Mouse (Mus musculus) ES-E14 (cell line): ENCODE measurements around the gene Nif3l1. TPM values are rescaled to one million over a fixed set of nuclear protein-coding genes. Genes with fewer than 3 reads are reported as not detected.

Experiments
- DNase-seq: peaks from one replicate; pipeline ENCODE4 v3.0.0-alpha.2; 2013; ENCODE audit warnings: low read depth, low spot score
- H3K27ac ChIP-seq: 2 replicates; pipeline ENCODE4 v1.5.1; 2012; ENCODE audit warnings: low read depth, mild to moderate bottlenecking, low read length, moderate library complexity, mixed read lengths; ENCODE audit not compliant: poor library complexity, insufficient read depth, severe bottlenecking
- H3K36me3 ChIP-seq: 2 replicates; pipeline ENCODE4 v1.6.1; 2012; ENCODE audit warnings: mild to moderate bottlenecking, low read length, moderate library complexity, mixed read lengths; ENCODE audit not compliant: control insufficient read depth, poor library complexity, insufficient read depth, severe bottlenecking
- H3K4me1 ChIP-seq, 2 experiments: fragments of 150-350 bp in 1 of 2; sonication (generic) in 1 of 2; 2 replicates each; pipeline ENCODE4 v1.6.1; 2012; ENCODE audit warnings: low read length in 2 of 2, mild to moderate bottlenecking in 1 of 2, mixed read lengths in 1 of 2; ENCODE audit not compliant: control insufficient read depth in 2 of 2, insufficient read depth in 2 of 2, poor library complexity in 1 of 2
- H3K4me3 ChIP-seq, 2 experiments: fragments of 150-350 bp in 1 of 2; sonication (generic) in 1 of 2; 2 replicates each; pipeline ENCODE4 v1.5.1; 2012; ENCODE audit warnings: low read length in 2 of 2, low read depth in 1 of 2, mild to moderate bottlenecking in 1 of 2, mixed read lengths in 1 of 2; ENCODE audit not compliant: insufficient read depth in 1 of 2, poor library complexity in 1 of 2, severe bottlenecking in 1 of 2
- H3K9ac ChIP-seq: 2 replicates; pipeline ENCODE4 v1.6.1; 2012; ENCODE audit warnings: low read depth, mild to moderate bottlenecking, low read length, mixed read lengths; ENCODE audit not compliant: poor library complexity, insufficient read depth, severe bottlenecking
- H3K9me3 ChIP-seq: fragments of 150-350 bp; sonication (generic); 2 replicates; pipeline ENCODE4 v1.6.1; 2012; ENCODE audit warnings: low read depth, mild to moderate bottlenecking, low read length; ENCODE audit not compliant: control insufficient read depth, insufficient read depth
- CHD2 ChIP-seq: IDR thresholded peaks from 2 replicates; pipeline ENCODE4 v1.6.1; 2014; ENCODE audit warnings: mild to moderate bottlenecking, low read depth, low read length, inconsistent platforms
- HCFC1 ChIP-seq: IDR thresholded peaks from 2 replicates; pipeline ENCODE4 v1.6.1; 2012; ENCODE audit warnings: low read length, inconsistent platforms, borderline replicate concordance; ENCODE audit not compliant: insufficient read depth
- MAFK ChIP-seq: IDR thresholded peaks from 2 replicates; pipeline ENCODE4 v1.6.1; 2014; ENCODE audit warnings: mild to moderate bottlenecking, low read depth, low read length, inconsistent platforms; ENCODE audit not compliant: insufficient read depth
- ZC3H11A ChIP-seq: IDR thresholded peaks from 2 replicates; pipeline ENCODE4 v1.6.1; 2012; ENCODE audit warnings: low read depth, mild to moderate bottlenecking, inconsistent platforms, low read length, borderline replicate concordance
- ZNF384 ChIP-seq: IDR thresholded peaks from 2 replicates; pipeline ENCODE4 v1.6.1; 2012; ENCODE audit warnings: low read depth, low read length, inconsistent platforms
- in situ Hi-C, 2 experiments: fragments of 600-800 bp; cut with MboI; formaldehyde crosslinking; loops; one replicate each; pipeline ENCODE4 v1.15.1; 2025; ENCODE audit warnings: low sequenced_read_pairs in 2 of 2, inconsistent platforms in 1 of 2; ENCODE audit not compliant: unreplicated experiment in 2 of 2
- total RNA-seq: library from RNA; depleted of rRNA; stranded (reverse); fragments of 300-350 nt; gene quantifications from 2 replicates; pipeline ENCODE4 v1.2.3, GENCODE M21; 2012

Nif3l1 gene
- total RNA-seq, 1 experiment = 32.7 TPM

- H3K36me3 ChIP-seq = peaks cover 22% of the 10 kb centered on the region
- in situ Hi-C loops = no loop called here
Measured at GRCm38 (mm10) chr1:58444691-58445090, 260 bp upstream of the Nif3l1 start.

GRCm38 (mm10) chr1:58445861-58446260, 910 bp downstream of the Nif3l1 start:
- peak overlapping the region; percentile 89 to 98 for H3K4me3 ChIP-seq
- TF ChIP-seq ZC3H11A = no peak
- no peak for TF ChIP-seq ZNF384
- no peak for TF ChIP-seq CHD2
- TF ChIP-seq HCFC1 = no peak
- no peak for TF ChIP-seq MAFK
- H3K9me3 ChIP-seq = no peaks in the 10 kb centered on the region
- in situ Hi-C loops = no loop called here
- H3K9ac ChIP-seq = peak overlapping the region; percentile 86
- peaks cover 0 to 7% of the 10 kb centered on the region in 2 experiments; a peak in 1 of 4 replicates for H3K4me1 ChIP-seq
- DNase-seq = no peak
- H3K27ac ChIP-seq = no peak overlapping the region; the same call in 1 of the 2 replicates
- H3K36me3 ChIP-seq = peaks cover 23% of the 10 kb centered on the region

More at GRCm38 (mm10) chr1:58444691-58445090, 260 bp upstream of the Nif3l1 start:
- TF ChIP-seq MAFK = no peak
- Histone ChIP-seq H3K4me3 (peak overlapping the region; percentile 89 to 98), H3K4me1 (peaks cover 0 to 7% of the 10 kb centered on the region in 2 experiments; a peak in 1 of 4 replicates), H3K9ac (peak overlapping the region; percentile 95), H3K27ac (peak overlapping the region; percentile 54; the same call in 1 of the 2 replicates), H3K9me3 (no peaks in the 10 kb centered on the region)
- DNase-seq = no peak

- no peak for TF ChIP-seq CHD2
- TF ChIP-seq ZNF384 = no peak
- no peak for TF ChIP-seq HCFC1
- TF ChIP-seq MAFK = no peak
- TF ChIP-seq ZC3H11A = no peak
- in situ Hi-C loops = no loop called here
- no peak overlapping the region for H3K4me3 ChIP-seq
- H3K4me1 ChIP-seq = peaks cover 0 to 7% of the 10 kb centered on the region in 2 experiments; a peak in 1 of 4 replicates
- DNase-seq = no peak
- no peak overlapping the region for H3K27ac ChIP-seq
- no peak overlapping the region for H3K9ac ChIP-seq
- H3K9me3 ChIP-seq = no peaks in the 10 kb centered on the region
- H3K36me3 ChIP-seq = peaks cover 22% of the 10 kb centered on the region; the same call in 1 of the 2 replicates
Measured at GRCm38 (mm10) chr1:58447766-58448165, 2.8 kb downstream of the Nif3l1 start.

GRCm38 (mm10) chr1:58448396-58448795, 3.4 kb downstream of the Nif3l1 start:
- Histone ChIP-seq H3K9me3 (no peaks in the 10 kb centered on the region), H3K36me3 (peaks cover 27% of the 10 kb centered on the region; the same call in 1 of the 2 replicates), H3K9ac (no peak overlapping the region), H3K4me3 (no peak overlapping the region), H3K4me1 (peaks cover 0 to 7% of the 10 kb centered on the region in 2 experiments; a peak in 1 of 4 replicates), H3K27ac (no peak overlapping the region)
- DNase-seq = no peak
- in situ Hi-C loops = no loop called here
- TF ChIP-seq HCFC1 (no peak), CHD2 (no peak), MAFK (no peak), ZNF384 (no peak), ZC3H11A (no peak)

- DNase-seq = no peak
- H3K9ac ChIP-seq = no peak overlapping the region
- TF ChIP-seq ZC3H11A = no peak
- no peak for TF ChIP-seq CHD2
- no peak for TF ChIP-seq MAFK
- TF ChIP-seq ZNF384 = no peak
- TF ChIP-seq HCFC1 = no peak
- H3K4me3 ChIP-seq = no peak overlapping the region
- peaks cover 39% of the 10 kb centered on the region for H3K36me3 ChIP-seq
- in situ Hi-C loops = no loop called here
- H3K4me1 ChIP-seq = peaks cover 0 to 2% of the 10 kb centered on the region in 2 experiments; a peak in 1 of 4 replicates
- no peak overlapping the region for H3K27ac ChIP-seq
- no peaks in the 10 kb centered on the region for H3K9me3 ChIP-seq
Measured at GRCm38 (mm10) chr1:58454316-58454715, 9.4 kb downstream of the Nif3l1 start.
